Mouse (Mus musculus) midbrain, postnatal 0 days (tissue): ENCODE results near the gene Med14. TPM values are rescaled to one million over a fixed set of nuclear protein-coding genes. Genes with fewer than 3 reads are reported as not detected.

Experiments
- ATAC-seq: fragments of 200-750 bp; cut with Nextera tagmentation; 2 replicates; pipeline ENCODE4 v1.8.0; 2017; ENCODE audit warnings: moderate number of reproducible peaks, mild to moderate bottlenecking, moderate TSS enrichment, moderate library complexity; ENCODE audit not compliant: low FRiP score
- DNase-seq: peaks from one replicate; pipeline ENCODE4 v3.0.0-alpha.2; 2015; ENCODE audit warnings: low spot score
- H3K27ac ChIP-seq: fragments of 300-500 bp; sonication (generic); 2 replicates; pipeline ENCODE4 v1.5.1; 2014; ENCODE audit warnings: low read depth, mild to moderate bottlenecking, low read length, mixed read lengths
- H3K27me3 ChIP-seq: fragments of 300-500 bp; sonication (generic); 2 replicates; pipeline ENCODE4 v1.6.1; 2014; ENCODE audit warnings: low read length, control low read depth, mixed read lengths; ENCODE audit not compliant: insufficient read depth
- H3K36me3 ChIP-seq: fragments of 300-500 bp; sonication (generic); 2 replicates; pipeline ENCODE4 v1.6.1; 2014; ENCODE audit warnings: low read length, control low read depth, mixed read lengths; ENCODE audit not compliant: insufficient read depth
- H3K4me1 ChIP-seq: fragments of 300-500 bp; sonication (generic); 2 replicates; pipeline ENCODE4 v1.6.1; 2014; ENCODE audit warnings: mild to moderate bottlenecking, control low read depth, antibody characterized with exemption, low read length, mixed read lengths; ENCODE audit not compliant: insufficient read depth
- H3K4me2 ChIP-seq: fragments of 300-500 bp; sonication (generic); 2 replicates; pipeline ENCODE4 v1.6.1; 2014; ENCODE audit warnings: low read depth, mild to moderate bottlenecking, low read length, mixed read lengths; ENCODE audit not compliant: poor library complexity, severe bottlenecking
- H3K4me3 ChIP-seq: fragments of 300-500 bp; sonication (generic); 2 replicates; pipeline ENCODE4 v1.5.1; 2014; ENCODE audit warnings: low read depth, mild to moderate bottlenecking, low read length, moderate library complexity
- H3K9ac ChIP-seq: fragments of 300-500 bp; sonication (generic); replicated peaks from 2 replicates; pipeline ENCODE4 v1.6.1; 2014; ENCODE audit warnings: mild to moderate bottlenecking, low read length, moderate library complexity, mixed read lengths; ENCODE audit not compliant: poor library complexity, severe bottlenecking
- H3K9me3 ChIP-seq: fragments of 300-500 bp; sonication (generic); 2 replicates; pipeline ENCODE4 v1.6.1; 2016; ENCODE audit warnings: low read length, control low read depth
- CTCF ChIP-seq: IDR thresholded peaks from 2 replicates; pipeline ENCODE4 v1.5.1; 2016; ENCODE audit warnings: antibody characterized with exemption, mild to moderate bottlenecking
- WGBS: fragments of 180-500 bp; shearing (Covaris S2); extraction: QIAGEN DNeasy Blood & Tissue Kit; methylation state at CpG from one replicate; pipeline ENCODE4 v1.1.7; 2014; 5-methylcytosine and 5-hydroxymethylcytosine counted together
- polyA plus RNA-seq: library from polyadenylated mRNA; unstranded; fragments of >200 nt; fragmentation: Nextera tagmentation; extraction: Ambion mirVana; gene quantifications from 2 replicates; pipeline ENCODE4 v1.2.1, GENCODE M21; 2015
- total RNA-seq: library from RNA; depleted of rRNA; stranded (reverse); fragments of >200 nt; gene quantifications from 2 replicates; pipeline ENCODE4 v1.2.3, GENCODE M21; 2014; rRNA removed

Gene Med14
- total RNA-seq = 24.9 and 37.5 TPM in 2 replicates
- polyA plus RNA-seq = 7.6 and 9.1 TPM in 2 replicates

GRCm38 (mm10) chrX:12761626-12762333 is at the start of gene Med14:
Med14 (minus strand) TSS chrX:12762073.
- DNase-seq (peak; percentile 93), ATAC-seq (peak; percentile 94)
- Histone ChIP-seq H3K4me2 (peak within 1 kb of the TSS; percentile 51), H3K27ac (peak within 1 kb of the TSS; percentile 91), H3K36me3 (no peaks in the 10 kb centered on the region), H3K27me3 (no peaks in the 10 kb centered on the region), H3K9ac (peak within 1 kb of the TSS; percentile 66), H3K9me3 (no peaks in the 10 kb centered on the region), H3K4me1 (no peaks in the 10 kb centered on the region), H3K4me3 (peak within 1 kb of the TSS; percentile 57)
- peak; percentile 51 for TF ChIP-seq CTCF
- 20% methylated on average over 56 of the region's 79 CpGs for WGBS

- Histone ChIP-seq H3K27me3 (no peaks in the 10 kb centered on the region), H3K9me3 (no peaks in the 10 kb centered on the region), H3K4me1 (no peaks in the 10 kb centered on the region), H3K9ac (no peak overlapping the region), H3K4me3 (no peak overlapping the region), H3K36me3 (no peaks in the 10 kb centered on the region), H3K4me2 (no peak overlapping the region), H3K27ac (no peak overlapping the region)
- WGBS = 59% methylated on average over 4 of the region's 4 CpGs
- no peak for DNase-seq
- no peak for TF ChIP-seq CTCF
- no peak for ATAC-seq
Observed at GRCm38 (mm10) chrX:12800559-12800958, 38.7 kb upstream of the Med14 start.

DNA sequence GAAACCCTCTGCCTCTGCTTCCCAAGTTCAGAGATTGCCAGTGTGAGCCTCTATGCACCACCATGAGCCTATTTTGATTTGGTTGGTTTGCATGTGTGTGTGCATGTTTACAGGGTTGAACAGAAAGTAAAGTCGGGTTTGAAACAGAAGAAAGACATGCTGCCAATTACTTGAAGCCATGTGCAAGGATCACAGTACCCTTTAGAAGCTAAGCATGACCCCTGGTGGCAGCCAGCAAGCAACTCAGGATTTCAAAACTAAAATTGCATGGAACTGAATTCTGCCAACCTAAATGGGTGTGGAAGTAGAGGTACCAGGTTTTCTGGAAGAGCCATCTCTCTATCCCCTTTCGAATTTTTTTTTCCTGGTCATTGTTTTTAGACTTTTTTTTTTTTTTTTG is 33.0 kb upstream of the Med14 start:
- H3K36me3 ChIP-seq = no peaks in the 10 kb centered on the region
- no peak overlapping the region for H3K4me3 ChIP-seq
- no peak for ATAC-seq
- H3K27me3 ChIP-seq = no peaks in the 10 kb centered on the region
- H3K27ac ChIP-seq = no peak overlapping the region
- no peak overlapping the region for H3K9ac ChIP-seq
- peak; percentile 53 for TF ChIP-seq CTCF
- peak; percentile 15 for DNase-seq
- 57% methylated on average over 2 of the region's 2 CpGs for WGBS
- H3K4me2 ChIP-seq = no peak overlapping the region
- H3K4me1 ChIP-seq = no peaks in the 10 kb centered on the region
- no peaks in the 10 kb centered on the region for H3K9me3 ChIP-seq

DNA sequence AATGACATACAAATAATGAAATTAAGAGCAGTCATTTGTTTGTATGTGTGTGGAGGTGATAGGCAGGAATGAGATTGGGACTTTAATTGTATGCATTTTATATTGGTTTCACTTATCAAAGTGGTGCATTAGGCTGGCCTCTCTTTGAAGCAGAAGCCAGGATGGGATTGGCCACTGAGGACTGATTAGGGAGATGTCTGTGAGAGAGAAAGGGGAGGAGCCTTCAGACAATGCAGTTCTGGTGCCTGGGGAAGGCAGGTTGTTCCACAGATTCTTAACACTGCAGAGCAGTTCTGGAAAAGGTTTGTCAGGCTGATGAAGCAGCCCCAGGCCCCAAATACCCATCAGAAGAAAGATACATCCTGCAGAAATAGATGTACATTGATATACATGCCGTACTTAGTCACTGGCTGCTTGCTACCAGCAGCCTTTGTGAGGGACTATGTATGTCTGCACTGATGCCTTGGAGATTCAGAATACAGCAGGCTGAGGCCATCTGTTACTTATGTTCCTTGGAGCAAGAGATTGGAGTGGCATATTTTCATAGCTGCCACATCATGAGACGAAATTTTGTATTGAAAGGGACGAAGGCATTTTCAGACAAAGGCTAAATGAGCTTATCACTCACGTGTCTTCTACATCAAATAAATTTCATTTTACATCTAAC is 29.9 kb upstream of the Med14 start:
- peak overlapping the region; percentile 51; the same call in 1 of the 2 replicates for H3K27ac ChIP-seq
- H3K4me1 ChIP-seq = no peaks in the 10 kb centered on the region
- no peak overlapping the region for H3K4me3 ChIP-seq
- no peak overlapping the region for H3K4me2 ChIP-seq
- ATAC-seq (no peak), DNase-seq (peak; percentile 48)
- TF ChIP-seq CTCF = no peak
- H3K9ac ChIP-seq = no peak overlapping the region
- no peaks in the 10 kb centered on the region for H3K27me3 ChIP-seq
- H3K36me3 ChIP-seq = no peaks in the 10 kb centered on the region
- H3K9me3 ChIP-seq = no peaks in the 10 kb centered on the region
- WGBS = 53% methylated on average over 4 of the region's 4 CpGs

- WGBS = 78% methylated on average over 3 of the region's 3 CpGs
- H3K27ac ChIP-seq = no peak overlapping the region
- H3K4me2 ChIP-seq = no peak overlapping the region
- no peaks in the 10 kb centered on the region for H3K36me3 ChIP-seq
- ATAC-seq (no peak), DNase-seq (no peak)
- no peaks in the 10 kb centered on the region for H3K4me1 ChIP-seq
- no peak overlapping the region for H3K4me3 ChIP-seq
- no peaks in the 10 kb centered on the region for H3K9me3 ChIP-seq
- no peak overlapping the region for H3K9ac ChIP-seq
- no peak for TF ChIP-seq CTCF
- H3K27me3 ChIP-seq = no peaks in the 10 kb centered on the region
Observed at GRCm38 (mm10) chrX:12773236-12773635, 11.4 kb upstream of the Med14 start.

GRCm38 (mm10) chrX:12771561-12771960 is 9.7 kb upstream of the Med14 start:
- TF ChIP-seq CTCF = no peak
- WGBS = 46% methylated on average over 2 of the region's 2 CpGs
- no peak overlapping the region for H3K9ac ChIP-seq
- no peak overlapping the region for H3K27ac ChIP-seq
- H3K4me2 ChIP-seq = no peak overlapping the region
- H3K36me3 ChIP-seq = no peaks in the 10 kb centered on the region
- H3K4me1 ChIP-seq = no peaks in the 10 kb centered on the region
- no peaks in the 10 kb centered on the region for H3K9me3 ChIP-seq
- no peak for DNase-seq
- no peaks in the 10 kb centered on the region for H3K27me3 ChIP-seq
- H3K4me3 ChIP-seq = no peak overlapping the region
- no peak for ATAC-seq
